Mouse (Mus musculus): ENCODE results near the gene Lrp2. TPM values are rescaled to one million over a fixed set of nuclear protein-coding genes. Genes with fewer than 3 reads are reported as not detected.

Gene Lrp2
- polyA plus RNA-seq, 1 experiment, result 1.5 TPM

GRCm38 (mm10) chr2:69479859-69480258 is 106.0 kb downstream of the Lrp2 start:
- TF ChIP-seq CTCF (IDR thresholded peaks at IDR 0.05; ENCODE audit: borderline replicate concordance, insufficient read depth, low read length), result no peak
- TF ChIP-seq POLR2A (IDR thresholded peaks at IDR 0.05; ENCODE audit: low read depth, low read length), result no peak

GRCm38 (mm10) chr2:69476901-69477300 is 109.0 kb downstream of the Lrp2 start:
- H3K4me3 ChIP-seq (ENCODE audit: insufficient read depth, low read length), result no peak overlapping the region
- no peak overlapping the region for H3K27ac ChIP-seq (ENCODE audit: insufficient read depth, low read length)
- no peaks in the 10 kb centered on the region for H3K4me1 ChIP-seq (ENCODE audit: control insufficient read depth, insufficient read depth, low read length)
- TF ChIP-seq CTCF (IDR thresholded peaks at IDR 0.05; ENCODE audit: borderline replicate concordance, insufficient read depth, low read length) (no peak), POLR2A (IDR thresholded peaks at IDR 0.05; ENCODE audit: low read depth, low read length) (no peak)

More at GRCm38 (mm10) chr2:69479859-69480258, 106.0 kb downstream of the Lrp2 start:
- no peaks in the 10 kb centered on the region for H3K4me1 ChIP-seq (ENCODE audit: control insufficient read depth, insufficient read depth, low read length)
- no peak overlapping the region for H3K27ac ChIP-seq (ENCODE audit: insufficient read depth, low read length)
- H3K4me3 ChIP-seq (ENCODE audit: insufficient read depth, low read length), result no peak overlapping the region

- TF ChIP-seq CTCF (IDR thresholded peaks at IDR 0.05; ENCODE audit: borderline replicate concordance, insufficient read depth, low read length) (no peak), POLR2A (IDR thresholded peaks at IDR 0.05; ENCODE audit: low read depth, low read length) (no peak)
- no peak overlapping the region for H3K4me3 ChIP-seq (ENCODE audit: insufficient read depth, low read length)
Observed at GRCm38 (mm10) chr2:69475177-69475576, 110.7 kb downstream of the Lrp2 start.

GRCm38 (mm10) chr2:69471837-69472236 is 114.0 kb downstream of the Lrp2 start:
- no peak overlapping the region for H3K27ac ChIP-seq (ENCODE audit: insufficient read depth, low read length)
- TF ChIP-seq POLR2A (IDR thresholded peaks at IDR 0.05; ENCODE audit: low read depth, low read length) (no peak), CTCF (IDR thresholded peaks at IDR 0.05; ENCODE audit: borderline replicate concordance, insufficient read depth, low read length) (no peak)

More at GRCm38 (mm10) chr2:69475177-69475576, 110.7 kb downstream of the Lrp2 start:
- no peak overlapping the region for H3K27ac ChIP-seq (ENCODE audit: insufficient read depth, low read length)
- H3K4me1 ChIP-seq (ENCODE audit: control insufficient read depth, insufficient read depth, low read length), result peaks cover 2% of the 10 kb centered on the region; the same call in 1 of the 2 replicates

GRCm38 (mm10) chr2:69463609-69464008 is 122.3 kb downstream of the Lrp2 start:
- Histone ChIP-seq H3K4me3 (ENCODE audit: insufficient read depth, low read length) (no peak overlapping the region), H3K27ac (ENCODE audit: insufficient read depth, low read length) (no peak overlapping the region), H3K4me1 (ENCODE audit: control insufficient read depth, insufficient read depth, low read length) (no peaks in the 10 kb centered on the region)
- TF ChIP-seq CTCF (IDR thresholded peaks at IDR 0.05; ENCODE audit: borderline replicate concordance, insufficient read depth, low read length) (no peak), POLR2A (IDR thresholded peaks at IDR 0.05; ENCODE audit: low read depth, low read length) (no peak)

More at GRCm38 (mm10) chr2:69471837-69472236, 114.0 kb downstream of the Lrp2 start:
- Histone ChIP-seq H3K4me1 (ENCODE audit: control insufficient read depth, insufficient read depth, low read length) (peaks cover 2% of the 10 kb centered on the region; the same call in 1 of the 2 replicates), H3K4me3 (ENCODE audit: insufficient read depth, low read length) (no peak overlapping the region)

GRCm38 (mm10) chr2:69459481-69459880 is 126.4 kb downstream of the Lrp2 start:
- Histone ChIP-seq H3K27ac (ENCODE audit: insufficient read depth, low read length) (no peak overlapping the region), H3K4me1 (ENCODE audit: control insufficient read depth, insufficient read depth, low read length) (no peaks in the 10 kb centered on the region), H3K4me3 (ENCODE audit: insufficient read depth, low read length) (no peak overlapping the region)
- TF ChIP-seq POLR2A (IDR thresholded peaks at IDR 0.05; ENCODE audit: low read depth, low read length) (no peak), CTCF (IDR thresholded peaks at IDR 0.05; ENCODE audit: borderline replicate concordance, insufficient read depth, low read length) (no peak)

GRCm38 (mm10) chr2:69451128-69451527 is 134.7 kb downstream of the Lrp2 start:
- Histone ChIP-seq H3K27ac (ENCODE audit: insufficient read depth, low read length) (no peak overlapping the region), H3K4me1 (ENCODE audit: control insufficient read depth, insufficient read depth, low read length) (no peaks in the 10 kb centered on the region), H3K4me3 (ENCODE audit: insufficient read depth, low read length) (no peak overlapping the region)
- TF ChIP-seq POLR2A (IDR thresholded peaks at IDR 0.05; ENCODE audit: low read depth, low read length) (no peak), CTCF (IDR thresholded peaks at IDR 0.05; ENCODE audit: borderline replicate concordance, insufficient read depth, low read length) (no peak)

GRCm38 (mm10) chr2:69448581-69448980 is 137.3 kb downstream of the Lrp2 start:
- TF ChIP-seq CTCF (IDR thresholded peaks at IDR 0.05; ENCODE audit: borderline replicate concordance, insufficient read depth, low read length) (no peak), POLR2A (IDR thresholded peaks at IDR 0.05; ENCODE audit: low read depth, low read length) (no peak)
- H3K27ac ChIP-seq (ENCODE audit: insufficient read depth, low read length), result no peak overlapping the region
- no peak overlapping the region for H3K4me3 ChIP-seq (ENCODE audit: insufficient read depth, low read length)
- no peaks in the 10 kb centered on the region for H3K4me1 ChIP-seq (ENCODE audit: control insufficient read depth, insufficient read depth, low read length)

- H3K27ac ChIP-seq (ENCODE audit: insufficient read depth, low read length), result no peak overlapping the region
- no peaks in the 10 kb centered on the region for H3K4me1 ChIP-seq (ENCODE audit: control insufficient read depth, insufficient read depth, low read length)
- no peak overlapping the region for H3K4me3 ChIP-seq (ENCODE audit: insufficient read depth, low read length)
- TF ChIP-seq CTCF (IDR thresholded peaks at IDR 0.05; ENCODE audit: borderline replicate concordance, insufficient read depth, low read length) (no peak), POLR2A (IDR thresholded peaks at IDR 0.05; ENCODE audit: low read depth, low read length) (no peak)
Observed at GRCm38 (mm10) chr2:69445896-69446472, 139.9 kb downstream of the Lrp2 start.

- Histone ChIP-seq H3K4me1 (ENCODE audit: control insufficient read depth, insufficient read depth, low read length) (no peaks in the 10 kb centered on the region), H3K4me3 (ENCODE audit: insufficient read depth, low read length) (no peak overlapping the region), H3K27ac (ENCODE audit: insufficient read depth, low read length) (no peak overlapping the region)
- no peak for TF ChIP-seq POLR2A (IDR thresholded peaks at IDR 0.05; ENCODE audit: low read depth, low read length)
- no peak for TF ChIP-seq CTCF (IDR thresholded peaks at IDR 0.05; ENCODE audit: borderline replicate concordance, insufficient read depth, low read length)
Observed at GRCm38 (mm10) chr2:69441656-69442055, 144.2 kb downstream of the Lrp2 start.

Data from embryonic fibroblast, embryonic 13.5 days (primary cell).